Mouse (Mus musculus) cerebellum, adult 2 months (tissue): ENCODE data around the gene Rpl14. TPM values are rescaled to one million over a fixed set of nuclear protein-coding genes. Genes with fewer than 3 reads are reported as not detected.
A peak's percentile ranks its signal among the peaks of the same experiment; 100 is the strongest.

Experiments
- DNase-seq, 2 experiments: peaks; one replicate each; pipeline ENCODE4 v3.0.0; 2021
- H3K27ac ChIP-seq: fragments of 200-500 bp; 2 replicates; pipeline ENCODE4 v1.5.1; 2012; ENCODE audit warnings: low read length, control low read depth, inconsistent platforms; ENCODE audit not compliant: insufficient read depth
- H3K27me3 ChIP-seq: fragments of 200-500 bp; 2 replicates; pipeline ENCODE4 v1.6.1; 2012; ENCODE audit warnings: inconsistent platforms, mild to moderate bottlenecking, low read length, moderate library complexity; ENCODE audit not compliant: control insufficient read depth, insufficient read depth
- H3K4me1 ChIP-seq: fragments of 200-500 bp; 2 replicates; pipeline ENCODE4 v1.6.1; 2011; ENCODE audit warnings: low read length; ENCODE audit not compliant: control insufficient read depth, insufficient read depth
- H3K4me3 ChIP-seq: fragments of 200-500 bp; replicated peaks from 2 replicates; pipeline ENCODE3; 2011; ENCODE audit warnings: mild to moderate bottlenecking, low read depth, low read length, control low read depth; ENCODE audit not compliant: insufficient read depth
- CTCF ChIP-seq: fragments of 200-500 bp; IDR thresholded peaks from 2 replicates; pipeline ENCODE4 v1.5.1; 2011; ENCODE audit warnings: low read depth, mild to moderate bottlenecking, control low read depth, low read length, moderate library complexity, borderline replicate concordance; ENCODE audit not compliant: insufficient read depth
- POLR2A ChIP-seq: fragments of 200-500 bp; IDR thresholded peaks from 2 replicates; pipeline ENCODE4 v1.6.1; 2011; ENCODE audit warnings: low read length, control low read depth, borderline replicate concordance; ENCODE audit not compliant: insufficient read depth
- WGBS: fragments of 180-500 bp; shearing (Covaris S2); methylation state at CpG from one replicate; pipeline ENCODE4 v1.1.7; 2018; 5-methylcytosine and 5-hydroxymethylcytosine counted together
- polyA plus RNA-seq: library from polyadenylated mRNA; depleted of rRNA; stranded (reverse); fragments of >200 nt; gene quantifications from 2 replicates; pipeline ENCODE4 v1.2.3, GENCODE M21; 2012

Gene Rpl14
- polyA plus RNA-seq, 1 experiment, result 353 TPM

DNA sequence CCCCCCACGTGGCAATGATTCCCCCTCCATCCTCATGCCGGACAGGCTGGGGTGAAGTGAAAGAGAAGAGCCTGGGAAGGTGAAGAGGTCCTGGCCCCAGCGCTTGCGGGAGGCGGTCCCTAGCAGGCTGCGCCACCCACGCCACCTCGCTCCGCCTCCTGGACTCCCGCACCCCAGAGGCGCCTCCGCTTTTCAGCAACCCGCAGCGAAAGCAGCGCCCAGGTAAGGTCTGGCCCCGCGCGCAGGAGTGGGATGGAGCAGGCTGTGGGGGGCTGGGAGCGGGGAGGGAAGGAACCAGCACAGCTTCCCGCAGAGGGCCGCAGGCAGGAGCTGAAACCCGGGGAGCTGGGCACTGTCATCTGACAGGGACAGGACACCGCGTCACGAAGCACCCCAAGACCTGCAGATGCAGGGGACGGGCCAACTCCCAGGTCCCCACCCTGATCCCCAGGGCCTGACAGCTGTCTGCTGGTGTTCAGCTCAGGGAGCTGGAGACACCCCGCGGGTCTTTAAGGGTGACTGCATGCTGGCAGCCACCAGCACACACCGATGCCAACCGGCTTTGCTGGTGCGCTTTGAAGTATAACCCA is 31.5 kb upstream of the Rpl14 start, which contains the start of gene Entpd3:
TSS of gene Entpd3 (plus strand) at position 157 of the 590 bp plus-strand sequence.
- H3K4me3 ChIP-seq, result peak within 1 kb of the TSS; percentile 36
- peaks cover 2% of the 10 kb centered on the region; the same call in 1 of the 2 replicates for H3K27me3 ChIP-seq
- H3K4me1 ChIP-seq, result no peaks in the 10 kb centered on the region
- H3K27ac ChIP-seq, result no peak within 1 kb of the TSS
- 1% methylated on average over 31 of the region's 31 CpGs for WGBS
- TF ChIP-seq CTCF (no peak), POLR2A (no peak)
- DNase-seq, result peak; percentile 18 to 37

DNA sequence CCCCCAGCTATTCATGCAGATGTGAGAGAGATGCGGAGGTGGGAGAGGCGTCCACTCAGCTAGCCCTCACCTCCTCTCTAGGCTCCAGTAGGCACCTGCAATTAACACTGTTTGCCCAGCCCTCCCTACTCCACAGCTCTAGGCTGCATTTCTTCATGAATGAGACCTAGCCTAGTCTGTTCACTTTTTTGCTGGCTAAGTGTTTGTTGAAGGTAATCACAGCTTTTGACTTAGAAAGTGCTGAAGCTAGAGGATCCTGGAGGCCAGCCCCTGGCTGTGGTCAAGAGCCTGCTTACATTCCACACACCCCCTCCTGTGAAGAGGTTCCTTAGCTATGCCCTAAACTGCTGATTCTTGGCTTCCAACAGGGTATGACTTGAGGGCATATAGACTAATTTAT is 29.8 kb upstream of the Rpl14 start:
- DNase-seq, result no peak
- no peaks in the 10 kb centered on the region for H3K4me1 ChIP-seq
- 21% methylated on average over 2 of the region's 2 CpGs for WGBS
- TF ChIP-seq CTCF (no peak), POLR2A (no peak)
- no peak overlapping the region for H3K27ac ChIP-seq
- no peak overlapping the region for H3K4me3 ChIP-seq
- peaks cover 2% of the 10 kb centered on the region; the same call in 1 of the 2 replicates for H3K27me3 ChIP-seq

- DNase-seq, result no peak
- H3K4me1 ChIP-seq, result no peaks in the 10 kb centered on the region
- no peak overlapping the region for H3K4me3 ChIP-seq
- TF ChIP-seq POLR2A, result no peak
- no peak for TF ChIP-seq CTCF
- 23% methylated on average over 6 of the region's 6 CpGs for whole genome bisulfite sequencing
- H3K27me3 ChIP-seq, result peaks cover 2% of the 10 kb centered on the region; the same call in 1 of the 2 replicates
- no peak overlapping the region for H3K27ac ChIP-seq
Measured at GRCm38 (mm10) chr9:120542241-120542640, 29.0 kb upstream of the Rpl14 start.

- TF ChIP-seq CTCF, result no peak
- no peak for TF ChIP-seq POLR2A
- H3K4me1 ChIP-seq, result no peaks in the 10 kb centered on the region
- H3K27me3 ChIP-seq, result no peaks in the 10 kb centered on the region
- WGBS, result 79% methylated on average over 2 of the region's 2 CpGs
- no peak overlapping the region for H3K4me3 ChIP-seq
- DNase-seq, result no peak
- no peak overlapping the region for H3K27ac ChIP-seq
Measured at GRCm38 (mm10) chr9:120545994-120546393, 25.2 kb upstream of the Rpl14 start.

DNA sequence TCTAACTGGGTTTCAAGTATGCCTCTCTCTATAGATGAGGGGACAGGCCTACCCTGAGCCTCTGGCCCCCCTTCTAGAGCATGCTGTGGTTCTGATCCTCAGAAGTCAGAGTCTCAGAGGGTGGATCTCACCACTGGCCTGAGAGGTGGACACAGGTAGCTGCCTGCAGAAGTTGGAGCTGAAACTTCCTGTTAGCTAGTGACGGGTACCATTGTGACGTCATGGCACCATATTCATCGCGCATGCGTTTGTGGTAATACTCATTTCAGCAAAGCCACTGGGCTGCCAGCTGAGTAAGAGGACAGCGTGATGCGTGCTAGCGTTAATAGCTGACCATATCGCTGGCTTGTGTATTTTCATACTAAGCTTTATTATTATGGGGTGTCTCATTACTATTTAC is 24.8 kb upstream of the Rpl14 start:
- 96% methylated on average over 9 of the region's 9 CpGs for WGBS
- Histone ChIP-seq H3K4me1 (no peaks in the 10 kb centered on the region), H3K4me3 (no peak overlapping the region), H3K27ac (no peak overlapping the region), H3K27me3 (no peaks in the 10 kb centered on the region)
- no peak for DNase-seq
- TF ChIP-seq POLR2A, result no peak
- no peak for TF ChIP-seq CTCF

- H3K27me3 ChIP-seq, result no peaks in the 10 kb centered on the region
- TF ChIP-seq POLR2A (no peak), CTCF (no peak)
- DNase-seq, result no peak
- 42% methylated on average over 16 of the region's 16 CpGs for WGBS
- no peak overlapping the region for H3K4me3 ChIP-seq
- H3K4me1 ChIP-seq, result no peaks in the 10 kb centered on the region
- no peak overlapping the region for H3K27ac ChIP-seq
Measured at GRCm38 (mm10) chr9:120547026-120547668, 24.1 kb upstream of the Rpl14 start.

- TF ChIP-seq POLR2A, result no peak
- WGBS, result 82% methylated on average over 9 of the region's 9 CpGs
- H3K27me3 ChIP-seq, result no peaks in the 10 kb centered on the region
Measured at GRCm38 (mm10) chr9:120550778-120551177, 20.5 kb upstream of the Rpl14 start.

DNA sequence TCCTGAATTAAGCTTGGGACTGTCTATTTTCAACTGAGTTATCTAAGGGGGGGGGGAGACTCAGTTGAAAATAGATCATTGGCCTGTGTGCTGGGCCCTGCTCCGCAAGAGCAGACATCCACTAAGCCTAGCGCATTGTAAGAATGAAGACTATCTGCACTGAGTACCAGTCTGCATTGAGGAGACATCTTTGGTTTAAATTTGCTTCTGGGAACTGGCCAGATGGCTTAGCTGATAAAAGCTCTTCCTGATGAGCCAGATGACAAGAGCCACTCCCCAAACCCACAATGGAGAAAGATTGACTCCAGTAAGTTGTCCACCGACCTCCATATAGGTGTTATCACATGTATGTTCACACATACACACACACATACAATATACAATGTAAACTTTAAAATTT is 7.7 kb upstream of the Rpl14 start:
- Histone ChIP-seq H3K27ac (no peak overlapping the region), H3K4me1 (no peaks in the 10 kb centered on the region), H3K4me3 (no peak overlapping the region), H3K27me3 (no peaks in the 10 kb centered on the region)
- no peak for TF ChIP-seq POLR2A
- TF ChIP-seq CTCF, result no peak
- DNase-seq, result no peak
- WGBS, result 80% methylated on average over 3 of the region's 3 CpGs

More at GRCm38 (mm10) chr9:120550778-120551177, 20.5 kb upstream of the Rpl14 start:
- Histone ChIP-seq H3K4me3 (no peak overlapping the region), H3K27ac (no peak overlapping the region), H3K4me1 (no peaks in the 10 kb centered on the region)
- no peak for DNase-seq
